Mouse (Mus musculus): Measurements from ENCODE around the gene Celsr2. TPM values are rescaled to one million over a fixed set of nuclear protein-coding genes. Genes with fewer than 3 reads are reported as not detected.

Gene Celsr2
- total RNA-seq, 2 experiments from 2014 or later: 185 to 201 TPM

GRCm38 (mm10) chr3:108433188-108433880, 18.0 kb upstream of the Celsr2 start:
- TF ChIP-seq CTCF (conservative IDR thresholded peaks at IDR 0.05): no peak
- no peak for DNase-seq (ENCODE audit: low spot score in 2 of 2)
- Histone ChIP-seq H3K27ac (peak overlapping the region; percentile 39; the same call in 1 of the 2 replicates), H3K4me3 (no peak overlapping the region)

- DNase-seq (ENCODE audit: low spot score in 2 of 2): no peak
- peak overlapping the region; percentile 39 for H3K27ac ChIP-seq
- TF ChIP-seq CTCF (conservative IDR thresholded peaks at IDR 0.05): no peak
- no peak overlapping the region for H3K4me3 ChIP-seq
Observed at GRCm38 (mm10) chr3:108432542-108433187, 17.3 kb upstream of the Celsr2 start.

DNA sequence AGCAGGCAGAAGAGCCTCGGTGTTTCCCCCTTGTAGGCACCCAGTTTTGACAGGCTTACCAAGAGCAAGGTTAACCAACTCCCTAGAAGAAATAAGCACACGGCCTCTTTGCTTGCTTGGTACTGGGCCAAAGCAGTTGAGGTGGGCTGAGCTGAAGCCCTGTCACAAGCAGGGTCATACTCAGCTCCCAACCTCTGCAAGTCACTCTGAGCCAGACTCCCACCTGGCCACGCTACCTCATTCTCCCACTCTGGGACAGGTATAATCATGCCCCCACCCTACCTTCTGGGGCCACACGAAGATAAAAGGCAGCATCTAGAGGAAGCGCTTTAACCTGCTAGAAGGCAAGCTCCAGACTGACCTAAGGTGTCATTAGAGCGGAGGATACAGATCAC, 10.3 kb upstream of the Celsr2 start:
- 0 out of 2 replicates have a peak overlapping the region, but pooled peaks have one; percentile 10 for H3K27ac ChIP-seq
- no peak overlapping the region for H3K4me3 ChIP-seq
- TF ChIP-seq CTCF (conservative IDR thresholded peaks at IDR 0.05): no peak
- DNase-seq (ENCODE audit: low spot score in 2 of 2): no peak

DNA sequence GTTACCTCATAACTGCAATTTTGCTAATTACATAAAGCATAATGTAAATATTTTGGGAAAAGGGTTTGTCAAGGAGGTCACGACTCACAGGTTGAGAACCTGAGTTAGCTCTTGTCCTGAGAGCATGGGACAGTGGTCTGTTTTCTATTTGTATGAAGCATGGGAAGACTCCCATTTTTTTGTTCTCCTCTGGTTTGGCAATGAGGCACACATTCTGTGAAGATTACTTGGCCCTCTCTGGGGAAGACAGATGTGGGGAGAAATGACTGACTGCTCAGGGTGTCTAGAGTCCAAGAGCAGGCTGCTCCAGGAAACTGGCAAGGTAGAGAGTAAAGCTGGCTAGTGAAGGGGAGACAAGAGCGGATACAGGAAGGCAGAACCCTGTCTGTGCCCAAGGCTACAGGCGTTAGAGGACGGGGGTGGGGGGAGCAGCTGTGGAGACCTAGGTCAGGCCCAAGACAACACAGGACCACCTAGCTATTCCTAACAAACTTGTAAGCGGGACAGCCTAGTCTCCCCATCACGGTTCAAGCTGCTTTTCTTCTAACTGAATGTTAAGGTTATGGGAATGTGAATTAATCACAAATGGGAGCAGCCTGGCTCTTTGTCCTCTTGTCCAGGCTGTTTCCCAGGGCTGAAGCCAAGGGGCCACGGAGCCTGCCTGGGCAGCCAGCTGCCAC, 9.7 kb upstream of the Celsr2 start:
- Histone ChIP-seq H3K27ac (0 out of 2 replicates have a peak overlapping the region, but pooled peaks have one; percentile 10), H3K4me3 (no peak overlapping the region)
- no peak for DNase-seq (ENCODE audit: low spot score in 2 of 2)
- no peak for TF ChIP-seq CTCF (conservative IDR thresholded peaks at IDR 0.05)

DNA sequence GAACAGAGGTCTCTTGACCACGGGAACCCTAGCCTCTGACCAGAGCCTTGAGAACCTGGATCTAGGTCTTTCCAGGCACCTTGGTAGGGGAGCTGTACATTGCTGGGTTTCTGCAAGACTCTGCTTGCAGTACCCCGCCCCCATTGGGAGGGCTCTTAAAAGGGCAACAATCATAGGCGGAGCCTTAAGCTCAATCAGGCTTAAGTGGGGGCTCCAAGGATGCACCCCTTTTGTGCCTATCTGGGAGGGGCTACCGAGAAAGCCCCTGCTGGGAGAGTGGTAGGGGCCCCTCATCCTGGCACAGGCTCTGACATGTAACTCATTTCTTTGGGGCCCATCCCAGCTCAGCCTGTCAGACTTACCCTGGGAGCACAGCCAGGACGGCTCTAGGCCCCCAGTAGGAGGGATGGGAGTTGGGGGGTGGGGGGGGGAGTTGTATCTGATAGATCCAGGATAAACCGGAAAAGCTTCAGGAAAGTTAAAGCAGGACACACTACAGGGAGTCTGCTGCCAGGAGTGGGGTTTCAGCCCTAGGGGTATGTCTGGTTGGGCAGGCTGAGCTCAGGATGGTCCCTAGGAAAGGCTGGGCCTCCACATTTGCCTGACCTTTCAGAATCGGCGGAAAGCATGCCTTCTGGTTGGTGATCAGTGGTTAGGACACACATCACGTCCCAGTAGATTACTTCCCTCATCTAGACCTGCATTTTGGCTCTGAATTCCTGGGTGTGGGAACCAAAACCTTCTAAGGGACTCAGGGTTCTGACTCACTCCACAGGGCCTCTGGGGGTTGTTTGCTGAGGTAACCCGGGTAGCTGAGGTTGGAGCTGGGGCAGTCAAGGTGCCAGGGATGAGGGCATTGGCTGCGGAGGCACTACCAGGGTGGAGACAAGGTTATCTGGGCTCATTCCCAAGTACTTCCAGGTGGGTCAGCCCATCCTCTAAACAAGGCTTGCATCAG, 8.8 kb upstream of the Celsr2 start:
- DNase-seq (ENCODE audit: low spot score in 2 of 2): peak in 1 of 2 experiments; percentile 65
- Histone ChIP-seq H3K27ac (peak overlapping the region; percentile 51; the same call in 1 of the 2 replicates), H3K4me3 (peak overlapping the region; percentile 33)
- no peak for TF ChIP-seq CTCF (conservative IDR thresholded peaks at IDR 0.05)

GRCm38 (mm10) chr3:108423006-108423405, 7.7 kb upstream of the Celsr2 start:
- DNase-seq (ENCODE audit: low spot score in 2 of 2): peak in 1 of 2 experiments; percentile 56
- TF ChIP-seq CTCF (conservative IDR thresholded peaks at IDR 0.05): no peak

GRCm38 (mm10) chr3:108415831-108416223, 475 bp upstream of the Celsr2 start:
- TF ChIP-seq CTCF (conservative IDR thresholded peaks at IDR 0.05): peak; percentile 29

More at GRCm38 (mm10) chr3:108423006-108423405, 7.7 kb upstream of the Celsr2 start:
- Histone ChIP-seq H3K4me3 (no peak overlapping the region), H3K27ac (no peak overlapping the region; the same call in 1 of the 2 replicates)

DNA sequence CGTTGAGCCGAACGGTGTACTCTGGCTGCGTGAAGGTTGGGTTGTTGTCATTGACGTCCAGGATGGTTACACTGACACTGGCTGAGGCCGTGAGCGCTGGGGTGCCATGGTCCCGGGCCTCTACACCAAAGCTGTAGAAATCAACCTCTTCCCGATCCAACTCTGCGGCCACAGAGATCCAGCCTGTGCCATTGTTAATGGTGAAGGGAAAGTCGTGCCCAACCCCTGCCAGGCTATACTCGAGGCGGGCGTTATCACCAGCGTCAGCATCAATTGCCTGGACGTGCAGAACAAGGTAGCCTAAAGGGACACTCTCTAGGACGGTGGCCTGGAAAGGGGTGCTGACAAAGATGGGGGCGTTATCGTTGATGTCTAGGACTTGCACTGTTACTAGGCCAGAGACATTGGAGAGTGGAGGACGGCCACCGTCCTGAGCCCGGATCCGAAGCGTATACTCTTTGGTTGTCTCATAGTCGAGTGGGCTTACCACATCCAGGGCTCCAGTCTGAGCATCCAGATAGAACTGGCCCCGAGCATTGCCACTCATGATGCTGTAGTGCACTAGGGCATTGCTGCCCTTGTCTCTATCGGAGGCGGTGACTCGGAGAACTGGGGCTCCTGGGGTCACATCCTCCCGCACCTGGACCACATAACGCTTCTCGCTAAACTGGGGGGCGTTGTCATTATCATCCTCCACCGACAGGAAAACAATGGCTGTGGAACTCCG, 1.6 kb downstream of the Celsr2 start:
- TF ChIP-seq CTCF (conservative IDR thresholded peaks at IDR 0.05): no peak
- Histone ChIP-seq H3K27ac (no peak overlapping the region), H3K4me3 (no peak overlapping the region)
- no peak for DNase-seq (ENCODE audit: low spot score in 2 of 2)

More at GRCm38 (mm10) chr3:108415831-108416223, 475 bp upstream of the Celsr2 start:
- Histone ChIP-seq H3K27ac (peak overlapping the region; percentile 96), H3K4me3 (peak overlapping the region; percentile 91)
- peak; percentile 84 to 86 for DNase-seq (ENCODE audit: low spot score in 2 of 2)

DNA sequence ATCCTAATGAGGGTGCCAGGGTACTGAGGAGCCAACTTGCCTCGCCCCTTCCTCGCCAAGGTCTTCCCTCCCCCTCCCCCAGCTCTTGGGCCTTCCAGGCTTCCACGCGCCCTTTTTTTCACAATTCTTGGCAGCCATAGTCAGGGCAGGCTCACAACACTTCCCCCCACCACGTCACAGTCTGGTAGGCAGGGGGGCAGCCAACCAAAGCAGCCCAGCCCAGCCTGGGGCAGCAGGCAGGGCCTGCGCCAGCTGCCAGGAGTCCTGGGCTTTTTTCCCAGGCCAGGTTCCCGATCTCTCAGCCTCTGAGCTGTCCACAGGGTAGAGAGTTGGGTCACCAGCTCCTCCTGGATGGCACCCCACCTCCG, 3.6 kb downstream of the Celsr2 start:
- TF ChIP-seq CTCF (conservative IDR thresholded peaks at IDR 0.05): no peak
- Histone ChIP-seq H3K4me3 (peak overlapping the region; percentile 57), H3K27ac (peak overlapping the region; percentile 69)
- peak in 1 of 2 experiments; percentile 69 for DNase-seq (ENCODE audit: low spot score in 2 of 2)

DNA sequence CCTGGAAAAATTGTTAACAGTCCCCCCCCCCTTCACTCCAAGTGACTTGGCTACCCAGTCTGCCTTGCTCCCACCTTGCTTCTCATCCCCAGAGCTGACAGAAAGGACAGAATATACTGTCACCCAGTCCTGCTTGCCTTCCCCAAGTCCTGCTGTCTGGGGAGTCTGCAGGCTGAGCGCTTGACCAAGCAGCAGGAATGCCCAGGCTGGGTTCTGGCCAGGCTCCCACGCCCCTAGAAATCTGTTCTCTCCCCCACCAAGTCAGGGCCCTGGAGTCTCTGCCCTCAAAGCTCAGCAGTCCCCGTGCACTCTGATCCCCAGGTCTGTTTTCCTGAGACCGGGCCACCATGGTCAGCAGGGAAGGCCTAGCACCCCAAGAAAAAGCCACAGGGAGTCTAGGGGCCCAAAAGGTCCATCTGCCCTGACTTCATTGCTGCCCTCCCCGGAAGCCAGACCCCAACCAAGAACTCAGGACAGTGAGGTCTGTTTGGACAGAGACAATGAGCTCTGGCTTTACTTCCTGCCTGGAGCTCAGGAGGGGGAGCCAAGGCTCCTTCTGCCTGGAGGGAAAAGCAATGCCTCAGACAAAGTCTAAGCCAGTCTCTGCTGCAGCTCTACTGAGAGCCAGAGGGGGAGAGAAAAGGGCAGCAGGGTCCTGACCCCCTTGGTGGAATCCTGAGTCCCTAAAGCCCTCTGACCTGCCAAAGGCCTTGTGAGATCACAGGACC, 4.2 kb downstream of the Celsr2 start:
- no peak for TF ChIP-seq CTCF (conservative IDR thresholded peaks at IDR 0.05)
- peak overlapping the region; percentile 57 for H3K4me3 ChIP-seq
- peak overlapping the region; percentile 69 for H3K27ac ChIP-seq
- DNase-seq (ENCODE audit: low spot score in 2 of 2): no peak

GRCm38 (mm10) chr3:108410359-108410714, 5.0 kb downstream of the Celsr2 start:
- DNase-seq (ENCODE audit: low spot score in 2 of 2): no peak

More at GRCm38 (mm10) chr3:108410359-108410714, 5.0 kb downstream of the Celsr2 start:
- peak overlapping the region; percentile 69 for H3K27ac ChIP-seq
- TF ChIP-seq CTCF (conservative IDR thresholded peaks at IDR 0.05): no peak
- H3K4me3 ChIP-seq: peak overlapping the region; percentile 57

Measured in layer of hippocampus, adult 2 months (tissue).